ENCODE assay signal across 12 mouse cellular contexts in genomic region chr13:70609632-70610031, GRCm38 (mm10).
"Had no signal": no experiment of that assay in that cellular context is flagged by ENCODE, and none has a peak within 500 bp of the region (broad histone marks: within the 10 kb centered on the region; RNA-seq: fewer than 3 reads in every experiment).

No protein-coding gene starts in this region.

- ATAC-seq: intestine, postnatal 0 days; liver, embryonic 12.5 days had no signal

- DNase-seq: left cerebral cortex, postnatal 4 days; lung, adult 2 months; lung, postnatal 14 days; lung, postnatal 4 days; midbrain, embryonic 14.5 days; thymus, postnatal 25 days had no signal

- H3K4me3 ChIP-seq: limb, embryonic 12.5 days; limb, embryonic 15.5 days; liver, embryonic 12.5 days; liver, embryonic 15.5 days had no signal

- H3K4me1 ChIP-seq: limb, embryonic 12.5 days; limb, embryonic 15.5 days; liver, embryonic 12.5 days; liver, embryonic 15.5 days had no signal

- H3K4me2 ChIP-seq: limb, embryonic 12.5 days; limb, embryonic 15.5 days; liver, embryonic 12.5 days; liver, embryonic 15.5 days; midbrain, embryonic 11.5 days had no signal

- H3K9me3 ChIP-seq: limb, embryonic 12.5 days; limb, embryonic 15.5 days; liver, embryonic 12.5 days; liver, embryonic 15.5 days had no signal

- H3K9ac ChIP-seq: limb, embryonic 12.5 days; limb, embryonic 15.5 days; liver, embryonic 12.5 days; liver, embryonic 15.5 days had no signal

- H3K27ac ChIP-seq: limb, embryonic 12.5 days; limb, embryonic 15.5 days; liver, embryonic 12.5 days; liver, embryonic 15.5 days had no signal

- H3K27me3 ChIP-seq: limb, embryonic 12.5 days; limb, embryonic 15.5 days; liver, embryonic 12.5 days; liver, embryonic 15.5 days had no signal
